Mouse (Mus musculus) T-cell, adult 66 days (primary cell): Measurements from ENCODE around the gene Hic1. TPM values are rescaled to one million over a fixed set of nuclear protein-coding genes. Genes with fewer than 3 reads are reported as not detected.

Source experiments
- total RNA-seq, 2 experiments: library from RNA; stranded (reverse); gene quantifications; 3 replicates in 1 of 2; 4 replicates in 1 of 2; pipeline ENCODE4 v1.2.4; 2023

Hic1 gene
- 1 to 10 TPM; 2.7 to 5.0 TPM for total RNA-seq

GRCm38 (mm10) chr11:75169405-75170080 is at the start of gene Hic1:
TSS of gene Hic1 (minus strand) at chr11:75169519.

GRCm38 (mm10) chr11:75193256-75194071 is 24.1 kb upstream of the Hic1 start, which contains the start of gene Rtn4rl1:
TSS of gene Rtn4rl1 (plus strand) at chr11:75193783.

DNA sequence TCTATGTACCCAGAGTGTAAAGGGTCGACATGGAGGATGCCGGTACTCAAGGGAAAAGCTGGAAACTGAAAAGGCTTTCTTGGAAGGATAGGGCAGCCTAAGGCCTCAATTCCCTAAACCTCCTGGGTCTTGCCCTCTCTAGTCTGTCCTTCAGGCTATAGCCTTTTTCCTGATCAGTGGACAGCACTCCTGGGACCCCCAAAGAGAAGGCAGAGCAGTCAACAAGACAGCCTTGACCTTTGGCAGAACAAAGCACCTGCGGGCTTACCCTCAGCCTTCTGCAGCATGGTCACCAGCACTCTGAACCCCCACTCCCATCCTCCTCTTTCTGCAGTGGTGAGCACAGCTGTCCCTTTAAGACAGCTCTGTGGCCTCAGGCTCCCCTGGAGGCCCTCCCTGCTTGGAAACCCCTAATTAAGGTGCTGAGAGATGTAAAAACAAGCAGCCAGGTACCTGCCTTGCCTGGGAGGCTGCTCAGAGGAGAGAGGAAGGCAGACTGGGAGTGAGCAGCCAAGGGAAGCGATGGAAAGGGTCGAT is 21.7 kb upstream of the Hic1 start, which contains the start of gene Dph1:
Dph1 (minus strand) TSS at position 337 of the 537 bp plus-strand sequence.

GRCm38 (mm10) chr11:75178672-75179208 is 9.4 kb upstream of the Hic1 start, which contains the start of gene Ovca2:
TSS of gene Ovca2 (minus strand) at chr11:75178835.

Other genes with a start within 250 kb of the Hic1 start
- gene Smg6, start 243.7 kb downstream of the Hic1 start, total RNA-seq, result 10 to 100 TPM; 59.4 to 74.2 TPM
- 10 to 100 TPM in 1 of 2 experiments, 1 to 10 TPM in 1; 8.9 to 11.7 TPM for gene Srr, start 243.6 kb downstream of the Hic1 start, total RNA-seq
- gene Ovca2, start 9.3 kb upstream of the Hic1 start, total RNA-seq, result 10 to 100 TPM; 10.9 to 12.1 TPM
- 10 to 100 TPM; 21.2 to 23.1 TPM for gene Dph1, start 21.7 kb upstream of the Hic1 start, total RNA-seq
- gene Rtn4rl1, start 24.3 kb upstream of the Hic1 start, total RNA-seq, result 10 to 100 TPM; 18.1 to 18.7 TPM
- 100 to 1,000 TPM; 155 to 156 TPM for gene Rpa1, start 178.8 kb upstream of the Hic1 start, total RNA-seq
- gene Smyd4, start 178.9 kb upstream of the Hic1 start, total RNA-seq, result 10 to 100 TPM; 11.6 to 14.8 TPM